Mouse (Mus musculus): ENCODE data around the gene 2010300C02Rik.

Gene 2010300C02Rik

GRCm38 (mm10) chr1:37565396-37565795, 154.5 kb downstream of the 2010300C02Rik start:
- DNase-seq = no peak

DNA sequence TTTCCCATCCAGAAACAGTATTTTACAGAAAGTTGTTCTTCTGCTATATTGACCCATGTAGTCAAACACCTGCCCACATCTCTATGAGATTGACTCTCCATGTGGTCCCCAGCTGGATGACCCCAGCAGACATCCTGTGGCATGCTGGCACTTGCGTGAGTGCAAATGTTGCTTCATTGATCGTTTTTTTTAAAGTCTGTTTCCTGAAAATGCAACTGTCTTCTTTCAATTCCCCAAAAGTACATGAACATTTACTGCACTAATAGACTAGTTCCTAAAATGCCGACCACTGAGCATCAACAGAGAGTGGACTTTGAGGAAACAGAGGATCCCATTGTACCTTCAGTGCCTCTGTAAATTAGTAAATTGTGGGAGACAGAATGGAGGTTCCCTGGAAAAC, 157.9 kb downstream of the 2010300C02Rik start:
- no peak for DNase-seq
